Mouse (Mus musculus) forelimb bud, embryonic 11.5 days (tissue): ENCODE data around the gene Ect2.
A peak's percentile ranks its signal among the peaks of the same experiment; 100 is the strongest.

Experiments used
- DNase-seq: peaks from one replicate; pipeline ENCODE4 v3.0.0-alpha.2; 2012; ENCODE audit warnings: low read depth, low spot score

The Ect2 gene

DNA sequence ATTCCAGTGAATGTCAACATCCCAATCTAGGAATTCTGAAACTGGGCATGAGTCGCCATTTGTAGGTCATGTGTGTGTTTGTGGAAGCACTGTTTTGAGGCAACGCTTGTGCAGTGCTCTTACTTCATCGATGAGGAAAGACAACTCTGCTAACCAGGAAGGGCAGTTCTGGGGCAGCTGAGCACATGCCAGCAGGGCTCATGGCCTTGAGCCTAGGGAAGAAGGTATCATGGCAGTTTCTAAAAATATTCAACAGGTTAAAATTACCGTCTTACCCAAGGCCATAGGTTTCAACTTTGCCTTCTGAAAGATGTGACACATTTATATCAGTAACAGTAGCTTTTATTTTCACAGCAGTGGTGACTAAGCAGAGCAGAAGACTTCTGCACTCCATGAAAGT lies 82.0 kb downstream of the Ect2 start:
- no peak for DNase-seq

DNA sequence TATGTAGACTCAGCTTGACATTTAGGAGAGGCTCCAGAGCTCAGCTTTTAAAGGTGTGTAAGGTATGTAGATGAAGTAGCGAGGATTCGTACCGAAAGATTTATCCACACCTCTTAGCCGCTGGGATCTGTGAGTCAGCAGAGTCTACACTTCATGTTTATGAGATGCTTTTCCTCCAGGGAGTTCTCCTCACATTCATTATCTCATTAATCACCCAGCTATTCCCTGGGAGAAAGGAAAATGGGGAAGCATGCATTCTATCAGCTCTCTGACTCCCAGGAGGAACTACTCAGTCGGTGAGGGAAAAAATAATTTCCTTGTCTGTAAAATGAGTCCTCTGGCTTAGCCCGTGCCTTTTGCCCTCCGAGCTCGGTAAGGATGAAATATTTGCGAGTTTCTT lies 83.3 kb downstream of the Ect2 start:
- DNase-seq = no peak

DNA sequence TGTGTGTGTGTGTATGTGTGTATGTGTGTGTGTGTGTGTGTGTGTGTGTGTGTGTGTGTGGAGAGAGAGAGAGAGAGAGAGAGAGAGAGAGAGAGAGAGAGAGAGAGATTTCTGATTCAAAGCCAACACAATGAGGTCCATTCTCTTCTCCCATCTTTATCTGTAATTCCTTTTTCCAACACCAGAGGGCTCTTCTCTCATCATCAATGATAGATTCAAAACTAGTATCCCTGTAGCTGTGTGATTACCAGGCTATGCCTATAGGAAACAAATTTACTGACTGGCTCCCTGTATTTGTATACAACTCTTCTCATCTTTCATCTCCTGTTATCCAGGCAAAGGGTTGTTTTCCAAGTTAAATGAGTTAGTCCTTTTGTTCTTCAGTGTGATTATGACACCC lies 86.5 kb downstream of the Ect2 start:
- DNase-seq = peak; percentile 16

DNA sequence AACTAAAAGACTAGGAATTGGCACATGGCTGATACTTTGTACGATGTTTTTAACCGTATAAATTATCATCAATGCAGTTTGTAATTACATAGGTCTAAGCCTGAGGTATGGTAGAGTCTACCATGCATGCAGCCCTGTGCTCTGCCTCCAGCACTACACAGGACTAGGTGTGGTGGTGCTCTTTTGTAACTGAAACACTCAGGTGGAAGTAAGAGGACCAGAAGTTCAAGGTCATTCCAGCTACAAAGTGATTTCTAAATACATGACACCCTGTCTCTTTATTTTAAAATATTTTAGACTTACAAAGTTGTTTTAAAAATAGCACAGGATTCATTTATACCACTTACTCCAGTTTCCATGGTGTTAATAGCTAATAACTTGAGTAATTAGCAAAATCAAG lies 88.8 kb downstream of the Ect2 start:
- no peak for DNase-seq

DNA sequence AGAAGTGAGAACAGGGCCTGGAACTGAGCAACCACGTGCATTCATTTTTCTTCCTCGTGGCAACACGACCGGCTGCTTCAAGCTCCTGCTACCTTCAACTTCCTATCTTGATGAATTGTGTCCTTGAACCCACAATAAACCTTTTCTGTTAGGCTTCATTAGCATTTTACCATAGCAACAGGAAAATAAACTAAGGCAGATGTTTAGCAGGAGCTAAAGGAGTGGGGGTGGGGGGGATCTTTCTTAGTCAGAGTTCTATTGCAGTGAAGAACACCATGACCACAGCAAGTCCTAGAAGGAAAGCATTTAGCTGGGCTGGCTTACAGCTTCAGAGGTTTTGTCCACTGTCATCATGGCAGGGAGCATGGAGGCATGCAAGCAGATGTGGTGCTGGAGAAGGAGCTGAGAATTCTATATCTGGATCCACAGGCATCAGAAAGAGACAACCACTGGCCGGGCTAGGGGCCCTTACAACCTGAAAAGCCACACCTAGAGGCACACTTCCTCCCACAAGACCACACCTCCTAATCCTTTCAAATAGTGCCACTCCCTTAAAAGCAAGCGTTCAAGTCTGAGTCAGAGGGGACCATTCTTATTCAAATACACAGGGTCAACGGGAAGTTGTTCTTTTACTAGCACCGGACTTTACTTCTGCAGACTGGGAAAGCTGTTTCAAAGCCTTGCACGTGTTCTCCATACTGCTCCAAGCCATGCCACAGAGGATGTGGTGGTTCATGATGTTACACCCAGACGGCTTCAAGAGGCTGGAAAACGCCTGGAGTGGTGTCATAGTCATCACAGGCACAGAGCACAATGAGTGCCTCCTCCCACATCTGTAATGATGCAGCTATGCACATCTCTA lies 90.0 kb downstream of the Ect2 start:
- no peak for DNase-seq

DNA sequence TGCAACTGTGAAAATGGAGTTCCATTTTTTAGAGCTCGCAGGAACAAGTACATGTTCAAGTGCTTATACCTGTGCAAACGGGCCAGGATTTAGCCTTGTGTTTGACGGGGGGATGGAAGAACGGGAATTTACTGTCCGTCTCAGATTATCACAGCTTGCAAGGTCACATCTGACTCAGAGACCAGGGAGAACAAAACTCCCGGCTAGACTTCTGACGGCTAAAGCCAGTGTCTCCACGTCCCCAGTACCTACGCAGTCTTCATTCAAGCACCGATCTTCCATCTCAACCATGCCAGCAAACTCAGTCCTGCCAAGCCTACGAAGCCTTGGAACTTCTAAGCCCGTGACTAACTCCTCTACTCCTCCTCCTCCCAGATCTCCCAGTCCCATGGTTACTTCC lies 93.2 kb downstream of the Ect2 start:
- DNase-seq = no peak

DNA sequence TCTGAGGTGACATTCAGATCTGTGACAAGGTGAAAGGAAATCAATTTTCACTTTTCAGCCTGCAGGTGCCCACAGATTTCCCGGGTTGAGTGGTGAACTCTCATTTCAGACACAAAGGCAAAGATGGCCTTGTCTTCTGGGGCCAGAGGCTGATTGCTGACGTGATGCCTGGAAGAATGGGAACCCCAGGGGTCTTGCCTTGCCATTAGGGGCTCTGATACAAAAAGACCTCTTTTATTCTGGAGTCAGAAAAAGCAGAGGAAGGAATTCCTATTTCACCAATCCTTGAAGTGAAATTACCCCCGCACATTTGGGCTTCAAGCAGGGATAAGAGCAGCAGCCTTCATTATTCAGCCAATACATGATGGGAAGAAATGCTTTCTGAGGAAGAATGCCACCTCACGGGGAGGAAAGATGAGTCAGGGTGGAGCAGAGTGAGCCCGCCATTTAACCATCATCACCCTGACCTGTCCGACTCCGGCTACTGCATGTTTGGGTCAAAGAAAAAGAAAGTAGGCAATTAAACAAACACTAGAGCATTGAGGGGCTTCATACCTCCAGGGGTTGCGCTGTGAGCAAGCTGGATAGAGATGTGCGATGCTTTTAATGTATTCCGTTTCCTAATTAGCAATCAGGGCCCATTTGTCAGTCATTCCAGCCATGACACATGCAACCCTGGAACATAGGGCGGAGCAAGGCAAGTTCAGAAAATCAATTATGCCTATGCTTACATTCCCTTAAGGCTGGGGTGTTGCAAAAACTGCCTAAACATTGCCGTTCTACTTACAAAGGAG lies 94.0 kb downstream of the Ect2 start:
- DNase-seq = no peak

DNA sequence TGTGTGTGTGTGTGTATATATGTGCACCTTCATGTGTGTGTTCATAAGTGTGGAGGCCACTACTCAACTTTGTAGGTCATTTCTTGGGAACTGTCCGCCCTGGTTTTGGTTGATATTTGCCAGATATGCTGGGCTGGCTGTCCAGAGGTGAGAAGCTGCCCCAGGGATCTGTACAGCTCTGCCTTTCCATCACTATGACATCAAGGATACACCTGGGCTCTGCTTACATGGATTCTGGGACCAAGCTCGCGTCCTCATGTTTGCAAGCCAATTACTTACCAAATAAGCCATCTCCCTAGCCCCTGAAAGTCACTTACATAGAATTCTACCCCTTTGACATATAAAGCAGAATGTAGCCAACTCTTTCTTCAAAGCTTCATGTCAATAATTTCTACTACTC lies 98.2 kb downstream of the Ect2 start:
- no peak for DNase-seq

DNA sequence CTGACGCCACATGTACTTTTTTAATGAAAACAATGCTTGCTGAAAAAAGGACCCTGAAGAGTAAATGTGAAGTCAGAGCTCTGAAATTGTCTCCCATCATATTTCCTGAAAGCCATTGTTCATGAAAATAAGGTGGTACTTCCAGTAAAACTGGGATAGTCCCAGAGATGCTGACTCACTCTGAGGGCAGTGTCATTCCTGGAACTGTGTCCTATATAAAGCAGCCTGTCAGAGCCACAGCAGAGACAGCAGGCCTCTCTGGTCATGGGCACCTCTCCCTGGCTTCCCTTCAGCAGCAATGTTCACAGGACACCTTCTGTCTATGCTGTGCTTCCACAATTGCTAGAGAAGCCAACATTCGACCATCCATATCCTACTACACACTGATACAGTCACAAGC lies 98.9 kb downstream of the Ect2 start:
- no peak for DNase-seq
